Mouse (Mus musculus) left cerebral cortex, postnatal 36 days (tissue): ENCODE measurements around the gene Oat. TPM values are rescaled to one million over a fixed set of nuclear protein-coding genes. Genes with fewer than 3 reads are reported as not detected.

Source experiments
- DNase-seq, 2 experiments: peaks; one replicate each; pipeline ENCODE4 v3.0.0; 2021 to 2022; ENCODE audit warnings: low spot score in 2 of 2, mixed read lengths in 1 of 2
- intact Hi-C: fragments of 180-260 bp; cut with DNase I; formaldehyde crosslinking; loops from one replicate; pipeline ENCODE4 v1.15.1; 2025
- total RNA-seq, 2 experiments: library from RNA; stranded (reverse); gene quantifications; 2 replicates each; pipeline ENCODE4 v1.2.3; 2021

The Oat gene
- 10 to 100 TPM; 75.3 to 86.8 TPM for total RNA-seq

- intact Hi-C loops: loop anchor here (5.0 to 10.0 kb wide), 2 partner anchors 61 to 239 kb away; partner anchors contain the start of gene Fam53b
- DNase-seq: peak; percentile 90 to 92
Observed at GRCm38 (mm10) chr7:132576116-132576650, at the start of gene Oat. Gene Oat, minus strand, starts transcription at chr7:132576398.

DNA sequence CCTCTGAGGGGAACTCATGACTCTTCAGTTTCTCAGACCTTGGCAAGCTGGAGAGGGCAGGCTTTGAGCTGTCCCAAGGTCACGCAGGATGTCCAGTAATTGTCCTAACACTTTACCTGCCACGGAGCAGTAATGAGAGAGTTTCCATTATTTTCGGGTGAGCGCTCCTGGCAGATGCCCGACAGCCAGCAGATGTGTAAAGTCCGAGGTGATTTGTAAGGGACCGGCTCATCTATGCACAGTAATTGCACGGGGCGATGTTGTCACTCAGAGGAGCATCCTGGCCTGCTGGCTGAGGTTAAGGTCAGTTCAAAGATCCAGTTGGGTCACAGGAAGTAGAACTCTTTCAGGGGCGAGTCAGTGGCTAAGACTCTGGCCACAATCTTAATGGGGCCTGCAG is 48.0 kb upstream of the Oat start:
- no peak for DNase-seq
- intact Hi-C loops: no loop called here

DNA sequence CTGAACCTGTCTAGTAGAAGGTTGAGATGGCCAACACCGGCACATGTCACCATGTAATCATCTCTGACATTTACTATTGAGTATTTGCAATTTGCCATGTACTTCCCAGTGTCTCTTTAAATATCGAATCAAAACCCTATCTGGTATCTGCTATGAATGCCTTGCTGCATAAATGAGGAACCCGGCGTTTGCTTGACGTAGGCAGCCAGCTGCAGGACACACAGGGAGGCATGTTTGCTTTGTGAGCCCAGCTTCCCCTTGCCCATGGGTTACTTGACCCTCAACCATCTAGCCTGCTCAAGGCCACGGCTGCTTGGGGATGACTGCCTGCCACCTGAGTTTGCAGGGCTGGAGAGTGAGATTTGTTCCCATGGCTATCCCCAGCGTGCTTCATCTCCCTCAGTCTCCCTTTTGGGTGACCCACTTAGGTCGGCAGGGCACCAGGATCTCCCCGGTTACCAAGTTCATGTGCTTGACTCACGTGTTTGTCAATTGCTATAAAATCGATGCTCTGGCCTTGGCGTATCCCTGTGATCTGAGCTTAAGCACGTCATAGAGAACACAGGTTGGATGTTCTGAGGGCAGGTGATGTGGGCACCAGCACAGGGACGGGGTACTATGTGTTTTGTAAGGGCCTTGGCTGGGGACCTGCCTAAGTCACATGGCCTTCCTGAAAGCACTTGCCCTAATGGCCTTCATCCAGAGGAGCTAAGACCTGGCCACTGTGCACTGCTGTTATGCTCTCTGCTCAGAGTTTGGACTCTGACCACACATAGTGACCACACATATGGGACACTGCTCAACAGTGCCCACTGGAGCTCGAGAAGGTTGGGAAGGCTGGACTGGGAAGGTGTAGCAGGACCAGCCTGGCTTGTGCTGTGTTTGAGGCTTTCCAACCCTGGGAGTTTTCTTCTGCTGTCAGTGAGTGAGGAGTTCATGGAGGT is 44.0 kb upstream of the Oat start:
- intact Hi-C loops: no loop called here

DNA sequence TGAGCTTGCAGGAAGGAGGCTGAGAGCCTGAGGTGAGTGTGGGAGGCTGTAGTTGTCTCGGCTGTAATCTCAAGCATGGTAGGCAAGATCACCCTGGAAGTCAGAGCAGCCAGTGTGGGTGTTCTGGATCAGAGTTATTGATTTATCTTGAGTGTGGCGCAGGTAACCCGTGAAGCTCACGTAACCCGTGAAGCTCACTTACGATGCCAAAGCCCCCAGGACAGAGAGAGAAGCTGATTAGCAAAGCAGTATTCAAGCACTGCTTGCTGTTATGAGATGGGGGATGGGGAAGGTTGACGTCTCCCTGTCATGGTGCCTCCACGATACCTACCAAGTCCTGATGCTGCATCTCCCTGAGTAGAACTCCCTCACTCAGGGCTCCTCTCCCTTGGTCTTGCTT is 43.4 kb upstream of the Oat start:
- intact Hi-C loops: no loop called here
- DNase-seq: no peak

More for the DNA sequence above, 44.0 kb upstream of the Oat start:
- DNase-seq: no peak

DNA sequence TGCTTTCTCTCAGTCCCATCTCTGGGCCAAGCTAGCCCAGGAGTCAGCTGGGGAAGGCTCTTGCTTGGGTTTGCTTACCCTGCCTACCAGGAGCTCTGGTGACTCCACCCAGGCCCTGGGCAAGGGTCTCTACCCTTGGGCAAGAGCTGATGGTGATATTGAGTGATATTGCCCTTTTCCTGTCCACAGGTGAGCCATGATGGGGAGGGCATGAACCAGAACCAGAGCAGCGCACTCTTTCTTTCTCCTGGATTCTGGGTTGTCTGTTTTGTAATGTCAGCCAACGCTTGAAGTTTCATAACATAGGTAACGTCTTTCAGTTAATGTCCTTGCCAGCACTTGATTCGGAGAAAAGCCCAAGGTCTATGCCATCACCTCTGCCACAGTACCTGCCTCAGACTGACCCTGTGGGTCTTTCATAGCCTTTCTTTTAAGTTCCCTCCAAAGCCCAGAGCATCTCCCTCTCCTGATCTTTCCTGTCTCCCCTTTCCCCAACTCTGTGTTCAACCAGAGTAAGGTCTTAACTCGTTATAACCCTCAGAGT is 40.9 kb upstream of the Oat start:
- no peak for DNase-seq
- intact Hi-C loops: no loop called here

GRCm38 (mm10) chr7:132616391-132616790 is 40.2 kb upstream of the Oat start:
- intact Hi-C loops: no loop called here
- no peak for DNase-seq

DNA sequence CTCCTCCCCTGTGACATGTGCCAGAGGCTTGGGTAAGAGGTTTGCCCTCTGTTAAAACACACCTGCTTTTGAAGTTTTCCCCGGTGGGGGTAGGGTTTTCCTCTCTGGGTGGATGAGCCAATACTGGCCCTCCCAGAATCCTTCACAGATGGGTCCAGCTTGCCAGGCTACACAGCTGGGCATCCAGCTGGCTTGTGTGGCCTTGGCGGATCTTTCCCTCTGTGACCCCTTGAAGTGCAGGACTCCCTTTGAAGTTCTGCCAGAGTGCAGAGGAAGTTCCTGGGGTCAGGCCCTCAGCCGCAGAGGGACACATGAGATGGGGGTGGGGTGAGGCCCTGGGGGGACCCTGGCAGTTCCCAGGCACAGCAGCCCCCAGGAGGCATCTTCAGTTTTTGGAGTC is 39.1 kb upstream of the Oat start:
- intact Hi-C loops: no loop called here
- DNase-seq: no peak

- no peak for DNase-seq
- intact Hi-C loops: loop anchor here (2.0 kb wide), 1 partner anchor 37 kb away; no protein-coding TSS in a partner anchor
Observed at GRCm38 (mm10) chr7:132611530-132611929, 35.3 kb upstream of the Oat start.

- DNase-seq: peak; percentile 75 to 85
- intact Hi-C loops: loop anchor here (2.0 kb wide), 1 partner anchor 36 kb away; no protein-coding TSS in a partner anchor
Observed at GRCm38 (mm10) chr7:132610468-132611318, 34.5 kb upstream of the Oat start, which contains the start of gene Lhpp. Gene Lhpp, plus strand, starts transcription at chr7:132610638.

DNA sequence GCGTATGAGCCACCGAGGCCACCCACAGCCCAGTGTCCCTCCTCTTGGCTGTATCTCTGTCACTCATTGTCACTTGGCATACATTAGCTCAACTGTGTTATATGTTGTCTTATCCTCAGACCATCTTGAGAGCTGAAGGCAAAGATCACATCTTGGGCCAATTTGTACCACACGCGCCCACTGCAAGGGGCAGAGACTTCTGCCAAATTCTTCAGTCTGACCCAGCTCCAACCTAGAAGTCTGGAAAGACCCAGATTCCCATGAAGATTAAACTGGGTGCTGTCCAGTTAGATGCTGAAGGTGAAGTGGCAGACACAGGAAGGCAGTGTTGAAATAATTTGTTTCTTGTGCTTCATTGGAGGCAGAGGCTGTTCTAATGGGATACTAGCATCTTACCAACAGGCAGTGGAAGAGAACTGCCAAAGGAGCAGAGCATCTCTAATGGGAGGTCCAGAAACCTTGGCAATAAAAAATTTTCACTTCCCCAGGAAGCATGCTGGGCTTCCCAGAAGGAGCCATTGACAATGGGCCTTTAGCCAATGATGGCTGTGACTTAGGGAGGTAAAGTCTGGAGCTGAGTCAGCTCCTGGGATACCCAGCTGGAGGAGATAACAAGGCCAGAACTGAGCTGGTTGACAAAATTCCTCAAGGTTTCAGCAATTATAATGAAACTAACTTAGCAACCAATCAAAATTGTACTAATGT is 32.3 kb upstream of the Oat start:
- DNase-seq: no peak
- intact Hi-C loops: no loop called here

GRCm38 (mm10) chr7:132605689-132606088 is 29.5 kb upstream of the Oat start:
- intact Hi-C loops: no loop called here
- DNase-seq: no peak

GRCm38 (mm10) chr7:132604720-132605119 is 28.5 kb upstream of the Oat start:
- no peak for DNase-seq
- intact Hi-C loops: no loop called here

- DNase-seq: no peak
- intact Hi-C loops: no loop called here
Observed at GRCm38 (mm10) chr7:132600926-132601325, 24.7 kb upstream of the Oat start.

DNA sequence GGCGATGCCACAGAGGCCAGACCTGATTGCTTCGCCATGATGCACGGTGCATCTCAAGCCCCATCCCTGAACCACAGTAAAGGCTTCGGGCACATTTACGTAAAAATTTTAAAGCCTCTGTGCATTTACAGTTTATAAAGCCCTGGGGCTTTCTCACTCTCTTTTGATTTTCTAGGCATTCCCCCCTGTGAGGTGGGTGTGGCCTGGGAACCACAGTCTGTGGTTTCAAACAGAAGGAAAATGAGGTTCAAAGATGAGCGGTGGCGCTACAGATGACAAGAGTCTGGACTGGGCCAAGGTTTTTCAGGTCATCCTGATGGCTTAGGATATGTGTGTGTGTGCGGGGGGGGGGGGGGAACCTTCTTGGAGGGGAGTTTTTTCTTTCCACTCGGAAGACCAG is 23.8 kb upstream of the Oat start:
- intact Hi-C loops: no loop called here
- no peak for DNase-seq

- DNase-seq: no peak
- intact Hi-C loops: no loop called here
Observed at GRCm38 (mm10) chr7:132599071-132599975, 23.1 kb upstream of the Oat start, which contains the start of gene Nkx1-2. Gene Nkx1-2, minus strand, starts transcription at chr7:132599637.

GRCm38 (mm10) chr7:132597251-132598041 is 21.2 kb upstream of the Oat start:
- no peak for DNase-seq
- intact Hi-C loops: no loop called here

GRCm38 (mm10) chr7:132596557-132597250 is 20.5 kb upstream of the Oat start:
- no peak for DNase-seq
- intact Hi-C loops: no loop called here
